Mouse (Mus musculus) ovary, adult 18-20 months (tissue): Measurements from ENCODE around the gene Btbd9.

ENCODE experiments used
- DNase-seq: peaks from one replicate; pipeline ENCODE4 v3.0.0; 2022; ENCODE audit warnings: low spot score, mixed read lengths

Btbd9 gene

DNA sequence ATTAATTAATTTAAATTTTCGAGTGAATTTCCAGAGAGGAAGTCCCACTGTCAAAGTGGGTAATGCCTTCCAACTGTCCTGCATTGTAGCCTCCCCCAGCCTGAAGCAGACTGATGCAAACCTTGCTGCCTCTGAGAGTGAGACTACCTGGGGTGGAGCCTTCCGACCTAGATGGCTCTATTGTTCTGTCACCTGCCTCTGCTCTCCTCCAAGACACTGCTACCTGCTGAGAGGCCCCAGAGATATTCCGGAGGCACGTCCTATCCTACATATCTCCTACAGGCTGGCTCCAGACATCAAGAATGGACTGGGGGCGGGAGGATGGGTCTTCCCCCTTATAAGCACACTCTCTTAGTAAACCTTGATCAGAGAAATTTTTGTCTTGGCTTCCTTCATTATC, 22.0 kb upstream of the Btbd9 start:
- DNase-seq: no peak

GRCm38 (mm10) chr17:30597786-30598185, 21.5 kb upstream of the Btbd9 start:
- no peak for DNase-seq

DNA sequence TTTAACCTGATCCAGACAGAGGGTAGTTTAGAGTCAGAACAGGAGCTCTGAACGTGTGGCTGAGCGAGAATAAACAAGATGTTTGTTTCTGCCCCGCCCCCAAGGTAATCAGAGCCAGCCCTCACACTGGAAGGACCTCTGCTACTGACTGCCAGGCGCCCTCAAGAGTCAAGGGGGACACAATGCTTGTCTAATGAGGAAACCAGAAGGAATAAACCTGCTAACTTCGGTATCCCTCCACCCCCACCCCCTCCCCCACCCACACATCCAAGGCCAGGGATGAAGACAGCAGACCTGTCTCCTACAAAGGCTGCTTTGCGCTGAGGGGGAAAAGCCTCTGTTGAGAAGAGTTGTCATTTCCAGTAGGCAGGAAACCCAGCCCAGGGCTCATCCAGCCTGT, 18.6 kb upstream of the Btbd9 start:
- DNase-seq: no peak

- no peak for DNase-seq
Measured at GRCm38 (mm10) chr17:30594407-30594806, 18.1 kb upstream of the Btbd9 start.

- DNase-seq: no peak
Measured at GRCm38 (mm10) chr17:30590417-30591198, 14.3 kb upstream of the Btbd9 start.

- no peak for DNase-seq
Measured at GRCm38 (mm10) chr17:30583258-30584001, 7.1 kb upstream of the Btbd9 start.

DNA sequence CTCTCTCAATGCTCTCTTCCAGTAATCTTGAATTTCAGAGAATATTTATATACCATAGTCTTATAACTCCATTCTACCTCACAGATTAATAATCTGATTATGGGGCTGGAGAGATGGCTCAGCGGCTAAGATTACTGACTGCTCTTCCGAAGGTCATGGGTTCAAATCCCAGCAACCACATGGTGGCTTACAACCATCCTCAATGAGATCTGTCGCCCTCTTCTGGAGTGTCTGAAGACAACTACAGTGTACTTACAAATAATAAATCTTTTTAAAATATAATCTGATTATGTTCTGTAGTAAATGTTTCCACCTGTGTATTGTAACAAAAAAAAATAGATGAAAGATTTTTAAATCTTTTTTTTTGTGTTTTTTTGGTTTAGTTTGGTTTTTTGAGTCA, 6.0 kb upstream of the Btbd9 start:
- no peak for DNase-seq

DNA sequence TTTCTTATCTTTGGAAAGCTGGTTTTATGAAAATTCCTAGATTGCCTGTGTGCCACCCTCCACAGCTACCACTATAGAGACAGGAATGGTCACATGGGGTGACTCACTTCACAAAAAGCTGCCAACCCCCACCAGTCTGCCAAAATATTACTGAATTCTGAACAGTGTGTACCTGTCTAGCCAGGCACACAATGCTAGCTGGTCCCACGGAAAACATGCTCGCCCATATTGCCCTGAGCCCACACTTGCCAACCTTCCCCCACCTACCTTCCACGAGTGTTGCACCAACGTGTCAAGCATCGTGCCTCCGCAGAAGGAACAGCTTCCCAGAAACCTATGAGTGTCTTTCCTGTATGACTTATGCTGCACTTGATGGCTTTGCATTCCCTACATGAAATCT, 4.9 kb upstream of the Btbd9 start:
- DNase-seq: no peak

DNA sequence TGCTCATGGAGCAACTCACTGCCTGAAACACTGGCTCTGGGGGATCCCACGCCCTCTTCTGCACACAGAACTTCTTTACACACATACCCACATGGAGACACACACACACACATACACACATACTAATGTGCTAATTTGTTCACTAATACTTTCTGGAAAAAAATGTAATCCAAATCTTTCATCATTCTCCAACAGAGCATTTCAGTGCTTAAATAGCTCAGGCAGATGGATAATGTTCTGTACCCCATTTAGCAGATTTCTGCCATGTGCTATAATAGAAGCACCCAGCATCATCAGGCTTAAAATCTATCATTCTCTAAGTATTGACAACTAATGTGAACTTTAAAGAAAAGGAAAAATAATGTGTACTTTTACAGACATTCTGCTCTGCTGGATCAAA, 4.5 kb upstream of the Btbd9 start:
- DNase-seq: no peak

- no peak for DNase-seq
Measured at GRCm38 (mm10) chr17:30576946-30577345, 658 bp upstream of the Btbd9 start.

- DNase-seq: no peak
Measured at GRCm38 (mm10) chr17:30575121-30575904, 975 bp downstream of the Btbd9 start.

- DNase-seq: no peak
Measured at GRCm38 (mm10) chr17:30574783-30575075, 1.6 kb downstream of the Btbd9 start.

DNA sequence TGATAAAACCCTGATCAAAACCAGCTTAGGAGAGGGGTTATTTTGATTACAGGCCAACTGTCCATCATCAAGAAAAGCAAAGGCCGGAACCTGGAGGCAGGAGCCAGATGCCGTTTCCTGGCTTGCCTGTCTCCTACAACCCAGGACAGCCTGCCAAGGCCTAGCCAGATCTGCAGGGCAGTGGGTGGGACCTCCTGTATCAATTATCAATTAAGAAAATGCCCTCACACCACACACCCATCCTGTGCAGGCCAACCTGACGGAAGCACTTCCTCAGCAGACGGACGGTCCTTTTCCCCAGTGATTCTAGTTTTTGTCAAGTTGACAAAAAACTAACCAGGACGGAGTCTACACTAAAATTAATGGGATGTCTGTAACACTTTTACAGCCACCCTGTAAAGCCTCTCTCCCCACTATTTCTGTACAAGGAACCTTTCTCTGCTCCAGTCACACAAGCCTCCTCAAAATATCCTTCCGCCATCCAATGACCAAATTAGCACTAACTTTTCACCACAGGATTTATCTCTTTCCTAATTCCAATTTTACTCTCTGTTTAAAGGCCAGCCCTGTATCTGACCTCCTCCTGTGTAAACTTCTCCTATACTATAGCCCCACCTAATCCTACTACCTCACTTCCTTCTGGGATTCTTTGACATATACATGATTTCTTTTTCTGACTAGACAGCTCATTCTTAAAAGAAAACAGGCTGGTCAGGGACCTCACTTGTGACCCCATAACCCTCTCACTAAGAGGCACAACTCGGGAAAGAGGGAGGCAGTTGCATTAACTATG, 2.1 kb downstream of the Btbd9 start:
- DNase-seq: no peak

GRCm38 (mm10) chr17:30570971-30571370, 5.3 kb downstream of the Btbd9 start:
- DNase-seq: no peak

DNA sequence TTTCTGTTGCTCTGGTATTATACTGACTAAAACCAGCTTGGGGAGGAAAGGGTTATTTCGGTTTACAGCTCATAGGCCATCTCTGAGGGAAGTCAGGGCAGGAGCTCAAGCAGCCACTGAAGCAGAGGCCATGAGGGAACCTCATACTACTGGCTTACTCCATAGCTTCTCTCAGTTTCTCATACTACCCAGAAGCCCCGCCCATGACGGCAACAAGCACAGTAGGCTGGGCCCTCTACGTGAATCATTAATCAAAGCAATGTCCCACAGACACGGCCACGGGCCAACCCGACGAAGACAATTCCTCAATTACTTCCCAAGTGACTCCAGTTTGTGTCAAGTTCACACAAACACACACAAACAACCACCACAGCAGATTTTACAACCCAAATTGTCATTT, 6.1 kb downstream of the Btbd9 start:
- DNase-seq: no peak

- DNase-seq: no peak
Measured at GRCm38 (mm10) chr17:30568473-30568872, 7.8 kb downstream of the Btbd9 start.

DNA sequence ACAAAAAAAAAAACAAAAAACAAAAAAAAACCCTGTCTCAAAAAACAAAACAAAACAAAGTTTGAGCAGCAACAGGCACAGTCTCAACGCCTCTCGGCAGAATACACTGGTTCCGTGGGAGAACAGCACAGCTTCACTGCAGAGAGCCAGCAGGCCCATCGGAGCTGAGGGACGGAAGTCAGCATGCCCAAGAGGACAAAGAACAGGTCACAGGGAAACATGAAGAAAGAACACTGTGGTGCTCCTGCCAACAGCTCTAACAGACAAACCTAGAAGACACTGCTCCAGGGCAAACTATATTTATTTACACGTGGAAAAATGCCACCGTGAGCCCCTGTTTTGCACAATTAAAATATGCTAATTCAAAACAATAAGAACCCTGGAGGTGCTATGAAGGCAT, 11.3 kb downstream of the Btbd9 start:
- DNase-seq: no peak

GRCm38 (mm10) chr17:30564407-30564806, 11.9 kb downstream of the Btbd9 start:
- no peak for DNase-seq

DNA sequence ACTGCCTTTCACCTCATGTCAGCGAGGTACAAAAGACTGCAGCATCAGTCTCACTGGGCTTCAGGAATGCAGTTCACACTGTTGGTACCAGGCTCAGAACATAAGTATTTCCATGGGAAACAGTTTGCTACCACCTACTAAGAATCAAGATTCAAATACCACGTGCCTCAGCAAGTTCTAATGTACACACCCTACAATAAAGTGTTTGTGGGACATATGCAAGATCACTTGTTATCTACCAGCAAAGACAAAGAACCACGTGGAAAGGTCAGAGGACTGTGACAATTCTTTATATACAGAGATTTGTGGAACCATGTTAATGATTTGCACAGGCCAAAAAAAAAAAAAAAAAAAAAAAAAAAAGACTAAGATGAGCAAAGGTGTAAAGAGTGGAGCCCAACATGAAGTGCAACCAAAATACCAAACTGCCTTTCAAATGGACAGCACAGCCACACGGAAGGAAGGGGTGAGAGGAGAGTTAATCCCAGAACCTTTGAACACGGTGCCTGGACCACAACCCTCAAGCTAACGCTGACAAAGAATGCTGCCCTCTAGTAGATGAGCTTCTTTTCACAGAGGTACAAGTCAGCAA, 12.7 kb downstream of the Btbd9 start:
- no peak for DNase-seq

GRCm38 (mm10) chr17:30562770-30563169, 13.5 kb downstream of the Btbd9 start:
- DNase-seq: no peak

- no peak for DNase-seq
Measured at GRCm38 (mm10) chr17:30559536-30559935, 16.8 kb downstream of the Btbd9 start.

DNA sequence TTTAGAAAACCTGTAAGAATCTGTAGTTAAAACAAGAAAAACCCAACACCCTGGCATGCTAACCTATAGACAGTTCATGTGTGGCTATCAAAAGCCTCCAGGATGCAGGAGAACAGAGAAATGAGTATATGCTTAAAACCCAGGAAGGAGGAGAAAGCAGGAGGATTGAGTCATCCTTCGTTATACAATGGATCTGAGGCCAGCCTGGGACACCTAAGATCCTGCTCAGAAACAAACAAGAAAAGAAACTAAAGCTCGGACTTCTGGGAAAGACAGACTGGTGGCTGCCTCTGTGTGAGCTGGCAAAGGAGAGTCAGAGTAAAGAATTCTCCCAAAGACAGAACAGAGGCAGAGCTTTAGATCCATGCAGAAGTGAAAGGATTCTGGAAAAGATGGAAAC, 17.7 kb downstream of the Btbd9 start:
- no peak for DNase-seq
